Mouse (Mus musculus) intestine, embryonic 16.5 days (tissue): Measurements from ENCODE around the gene Syt17. TPM values are rescaled to one million over a fixed set of nuclear protein-coding genes. Genes with fewer than 3 reads are reported as not detected.

Source experiments
- ATAC-seq: fragments of 200-750 bp; cut with Nextera tagmentation; 2 replicates; pipeline ENCODE4 v1.8.0; 2017; ENCODE audit warnings: moderate TSS enrichment, moderate library complexity
- H3K27ac ChIP-seq: fragments of 300-500 bp; sonication (generic); 2 replicates; pipeline ENCODE4 v1.5.1; 2014; ENCODE audit warnings: mild to moderate bottlenecking, low read length
- H3K27me3 ChIP-seq: fragments of 300-500 bp; sonication (generic); replicated peaks from 2 replicates; pipeline ENCODE4 v1.6.1; 2014; ENCODE audit warnings: low read length, control low read depth, mixed read lengths; ENCODE audit not compliant: control insufficient read depth, insufficient read depth
- H3K36me3 ChIP-seq: fragments of 300-500 bp; sonication (generic); 2 replicates; pipeline ENCODE4 v1.6.1; 2014; ENCODE audit warnings: low read length, control low read depth; ENCODE audit not compliant: control insufficient read depth, insufficient read depth
- H3K4me1 ChIP-seq: fragments of 300-500 bp; sonication (generic); 2 replicates; pipeline ENCODE4 v1.6.1; 2014; ENCODE audit warnings: low read length, control low read depth, mixed read lengths; ENCODE audit not compliant: control insufficient read depth, insufficient read depth
- H3K4me2 ChIP-seq: fragments of 300-500 bp; sonication (generic); 2 replicates; pipeline ENCODE4 v1.6.1; 2014; ENCODE audit warnings: low read depth, low read length, control low read depth
- H3K4me3 ChIP-seq: fragments of 300-500 bp; sonication (generic); 2 replicates; pipeline ENCODE4 v1.5.1; 2014; ENCODE audit warnings: mild to moderate bottlenecking, low read length
- H3K9ac ChIP-seq: fragments of 300-500 bp; sonication (generic); 2 replicates; pipeline ENCODE4 v1.6.1; 2014; ENCODE audit warnings: low read depth, low read length
- H3K9me3 ChIP-seq: fragments of 300-500 bp; sonication (generic); 2 replicates; pipeline ENCODE4 v1.6.1; 2016; ENCODE audit warnings: low read length, control low read depth; ENCODE audit not compliant: control insufficient read depth
- WGBS: fragments of 180-500 bp; shearing (Covaris S2); extraction: QIAGEN DNeasy Blood & Tissue Kit; methylation state at CpG from one replicate; pipeline ENCODE4 v1.1.7; 2014; 5-methylcytosine and 5-hydroxymethylcytosine counted together
- polyA plus RNA-seq: library from polyadenylated mRNA; unstranded; fragments of >200 nt; fragmentation: Nextera tagmentation; extraction: Ambion mirVana; gene quantifications from 2 replicates; pipeline ENCODE4 v1.2.1, GENCODE M21; 2015

Gene Syt17
- polyA plus RNA-seq, 1 experiment from 2014 or later: 5.1 TPM

- Histone ChIP-seq H3K4me3 (no peak overlapping the region), H3K9ac (no peak overlapping the region), H3K4me1 (no peaks in the 10 kb centered on the region), H3K27ac (no peak overlapping the region), H3K27me3 (no peaks in the 10 kb centered on the region), H3K9me3 (0 out of 2 replicates have a peak, but pooled peaks cover 3% of the 10 kb centered on the region), H3K4me2 (no peak overlapping the region), H3K36me3 (no peaks in the 10 kb centered on the region)
- WGBS: 79% methylated on average over 2 of the region's 2 CpGs
- ATAC-seq: no peak
Measured at GRCm38 (mm10) chr7:118346943-118347342, 101.1 kb downstream of the Syt17 start.

- no peak for ATAC-seq
- no peak overlapping the region for H3K4me2 ChIP-seq
- no peaks in the 10 kb centered on the region for H3K36me3 ChIP-seq
- WGBS: 54% methylated on average over 2 of the region's 2 CpGs
- no peak overlapping the region for H3K27ac ChIP-seq
- H3K27me3 ChIP-seq: no peaks in the 10 kb centered on the region
- H3K9me3 ChIP-seq: 0 out of 2 replicates have a peak, but pooled peaks cover 3% of the 10 kb centered on the region
- no peaks in the 10 kb centered on the region for H3K4me1 ChIP-seq
- no peak overlapping the region for H3K9ac ChIP-seq
- H3K4me3 ChIP-seq: no peak overlapping the region
Measured at GRCm38 (mm10) chr7:118346432-118346831, 101.6 kb downstream of the Syt17 start.

GRCm38 (mm10) chr7:118345396-118345795, 102.6 kb downstream of the Syt17 start:
- Histone ChIP-seq H3K4me2 (no peak overlapping the region), H3K27me3 (no peaks in the 10 kb centered on the region), H3K9me3 (0 out of 2 replicates have a peak, but pooled peaks cover 3% of the 10 kb centered on the region), H3K9ac (no peak overlapping the region), H3K27ac (no peak overlapping the region), H3K36me3 (no peaks in the 10 kb centered on the region), H3K4me3 (no peak overlapping the region), H3K4me1 (no peaks in the 10 kb centered on the region)
- no peak for ATAC-seq
- 82% methylated on average over 3 of the region's 3 CpGs for WGBS

GRCm38 (mm10) chr7:118344701-118345100, 103.3 kb downstream of the Syt17 start:
- H3K27me3 ChIP-seq: no peaks in the 10 kb centered on the region
- no peaks in the 10 kb centered on the region for H3K36me3 ChIP-seq
- no peak overlapping the region for H3K4me2 ChIP-seq
- H3K4me1 ChIP-seq: no peaks in the 10 kb centered on the region
- no peak overlapping the region for H3K4me3 ChIP-seq
- ATAC-seq: no peak
- H3K9ac ChIP-seq: no peak overlapping the region
- WGBS: 83% methylated on average over 9 of the region's 9 CpGs
- 0 out of 2 replicates have a peak, but pooled peaks cover 3% of the 10 kb centered on the region for H3K9me3 ChIP-seq
- no peak overlapping the region for H3K27ac ChIP-seq

Other genes starting within 250 kb of the Syt17 start
- 10.1 and 10.8 TPM in 2 replicates for gene Smg1, start 204.6 kb downstream of the Syt17 start, polyA plus RNA-seq
- 4.0 and 4.1 TPM in 2 replicates for gene Itpripl2, start 43.8 kb upstream of the Syt17 start, polyA plus RNA-seq
- gene Coq7, start 85.1 kb upstream of the Syt17 start, polyA plus RNA-seq: 123 and 136 TPM in 2 replicates
- gene Tmc7, start 136.5 kb upstream of the Syt17 start, polyA plus RNA-seq: 1.7 and 2.3 TPM in 2 replicates
- 17.1 and 22.7 TPM in 2 replicates for gene Tmc5, start 149.1 kb upstream of the Syt17 start, polyA plus RNA-seq